Mouse (Mus musculus): Measurements from ENCODE around the gene Lpin1.
A peak's percentile ranks its signal among the peaks of the same experiment; 100 is the strongest.

Lpin1 gene

DNA sequence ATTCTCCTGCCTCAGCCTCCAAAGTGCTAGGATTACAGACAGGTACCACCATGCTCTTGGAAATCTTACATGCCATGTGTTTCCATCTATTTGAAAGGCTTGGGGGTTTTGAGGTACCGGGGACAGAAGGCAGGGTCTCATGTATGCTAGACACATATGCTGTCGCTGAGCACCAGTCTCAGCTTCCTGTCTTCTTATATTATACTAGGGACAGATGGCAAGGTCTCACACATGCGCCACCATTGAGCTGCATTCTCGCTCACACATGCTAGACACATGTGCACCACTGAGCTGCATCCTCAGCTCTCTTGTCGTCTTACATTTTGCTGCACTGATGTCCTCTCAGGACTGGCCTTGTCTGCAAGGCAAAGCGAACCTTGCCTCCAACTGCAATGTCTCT, 8.7 kb upstream of the Lpin1 start:
- no peak for DNase-seq (ENCODE audit: low read depth, low spot score)

- no peak for DNase-seq (ENCODE audit: low read depth, low spot score)
Observed at GRCm38 (mm10) chr12:16618512-16619274, 7.9 kb upstream of the Lpin1 start.

DNA sequence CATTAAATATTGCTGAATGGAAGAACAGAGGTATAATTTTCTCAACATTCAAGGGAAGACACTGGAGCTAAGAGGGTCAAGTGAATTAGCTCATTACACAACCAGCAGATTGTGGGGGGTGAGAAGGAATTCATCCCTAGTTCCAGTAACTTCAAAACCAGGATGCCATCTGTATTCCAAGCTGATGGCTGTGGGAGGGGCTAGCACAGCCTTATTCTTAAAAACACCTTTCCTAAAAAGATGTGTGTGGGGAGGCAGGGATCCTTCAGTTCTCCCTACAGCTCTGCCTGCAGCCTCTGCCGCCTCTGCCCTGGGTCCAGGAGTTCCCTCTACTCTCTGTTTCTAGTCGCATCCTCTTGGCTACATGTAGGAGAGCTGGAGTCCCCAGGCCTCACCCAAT, 5.0 kb upstream of the Lpin1 start:
- DNase-seq (ENCODE audit: low read depth, low spot score) = no peak

- no peak for DNase-seq (ENCODE audit: low read depth, low spot score)
Observed at GRCm38 (mm10) chr12:16614556-16614955, 3.8 kb upstream of the Lpin1 start.

DNA sequence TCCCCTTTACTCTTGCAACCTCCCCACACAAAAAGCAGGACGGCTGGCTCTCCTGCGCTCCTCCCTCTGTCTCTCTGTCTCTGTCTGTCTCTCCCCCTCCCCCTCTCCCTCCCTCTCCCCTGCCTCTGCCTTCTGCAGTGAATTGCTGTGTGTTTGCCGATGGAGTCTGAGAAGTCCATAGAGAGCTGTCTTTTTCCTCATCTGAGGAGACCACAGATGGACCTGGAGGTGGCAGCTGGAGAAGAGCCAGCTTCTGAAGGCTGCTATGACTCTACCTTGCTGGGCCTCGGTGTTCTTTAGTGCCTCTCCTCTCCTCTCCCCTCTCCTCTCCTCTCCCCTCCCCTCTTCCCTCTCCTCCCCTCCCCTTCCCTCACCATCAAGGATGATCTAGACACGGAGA, 5.1 kb downstream of the Lpin1 start:
- no peak for DNase-seq (ENCODE audit: low read depth, low spot score)

DNA sequence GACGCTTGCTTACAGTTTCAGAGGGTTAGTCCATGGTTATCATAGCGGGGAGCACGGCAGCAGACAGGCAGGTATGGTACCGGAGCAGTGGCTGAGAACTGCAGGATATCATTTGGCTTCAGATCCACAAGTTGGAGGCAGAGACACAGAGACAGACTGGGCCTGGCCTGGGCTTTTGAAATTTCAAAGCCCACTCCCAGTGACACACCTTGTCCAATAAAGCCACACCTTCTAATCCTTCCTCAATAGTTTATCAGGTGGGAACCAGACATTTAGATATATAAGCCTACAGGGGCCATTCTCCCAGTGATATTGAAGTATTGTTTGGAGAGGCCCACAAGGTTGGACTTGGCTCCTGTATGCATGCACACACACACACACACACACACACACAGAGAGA, 8.5 kb downstream of the Lpin1 start:
- DNase-seq (ENCODE audit: low read depth, low spot score) = no peak

DNA sequence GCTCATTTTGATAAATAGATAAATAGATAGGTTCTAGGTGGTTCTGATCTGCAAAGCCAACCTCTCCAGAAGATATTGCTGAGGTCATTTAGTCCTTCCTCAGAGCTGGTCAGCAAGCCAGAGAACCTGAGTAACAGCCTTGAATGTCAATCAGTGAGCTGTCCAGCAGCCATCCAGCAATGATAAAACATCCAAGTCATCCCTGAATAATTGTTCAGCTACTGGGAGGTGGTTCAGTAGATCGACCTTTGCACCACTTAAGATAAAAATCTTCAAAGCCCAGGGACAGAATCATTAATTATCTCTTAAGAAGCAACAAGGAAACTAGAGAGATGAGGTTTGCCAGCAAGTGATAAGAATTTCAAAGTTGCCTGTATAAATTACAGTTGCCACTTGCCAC, 10.4 kb downstream of the Lpin1 start:
- no peak for DNase-seq (ENCODE audit: low read depth, low spot score)

- no peak for DNase-seq (ENCODE audit: low read depth, low spot score)
Observed at GRCm38 (mm10) chr12:16599359-16599758, 11.4 kb downstream of the Lpin1 start.

- no peak for DNase-seq (ENCODE audit: low read depth, low spot score)
Observed at GRCm38 (mm10) chr12:16593761-16594160, 17.0 kb downstream of the Lpin1 start.

- no peak for DNase-seq (ENCODE audit: low read depth, low spot score)
Observed at GRCm38 (mm10) chr12:16593014-16593413, 17.8 kb downstream of the Lpin1 start.

GRCm38 (mm10) chr12:16592451-16592850, 18.3 kb downstream of the Lpin1 start:
- no peak for DNase-seq (ENCODE audit: low read depth, low spot score)

- peak; percentile 93 for DNase-seq (ENCODE audit: low read depth, low spot score)
Observed at GRCm38 (mm10) chr12:16591453-16592200, 19.1 kb downstream of the Lpin1 start.

DNA sequence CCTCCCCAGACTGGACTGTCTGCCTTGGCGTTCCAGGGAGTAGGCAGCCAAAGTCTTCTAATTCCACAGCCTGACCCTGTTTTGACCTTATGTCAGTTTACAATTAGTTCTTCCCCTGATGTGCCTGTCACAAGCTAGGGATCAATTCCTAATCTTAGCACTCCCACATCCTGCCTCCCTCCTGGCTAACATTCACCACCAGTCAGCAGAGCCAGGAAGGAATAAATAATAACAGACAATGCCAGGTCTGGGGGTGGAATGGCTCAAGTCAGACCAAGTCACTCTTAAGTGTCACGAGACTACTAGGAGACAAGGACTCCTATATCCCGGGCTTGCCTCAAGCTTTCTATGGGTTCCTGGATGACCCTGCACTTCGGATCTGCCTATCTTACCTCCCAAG, 20.8 kb downstream of the Lpin1 start:
- no peak for DNase-seq (ENCODE audit: low read depth, low spot score)

DNA sequence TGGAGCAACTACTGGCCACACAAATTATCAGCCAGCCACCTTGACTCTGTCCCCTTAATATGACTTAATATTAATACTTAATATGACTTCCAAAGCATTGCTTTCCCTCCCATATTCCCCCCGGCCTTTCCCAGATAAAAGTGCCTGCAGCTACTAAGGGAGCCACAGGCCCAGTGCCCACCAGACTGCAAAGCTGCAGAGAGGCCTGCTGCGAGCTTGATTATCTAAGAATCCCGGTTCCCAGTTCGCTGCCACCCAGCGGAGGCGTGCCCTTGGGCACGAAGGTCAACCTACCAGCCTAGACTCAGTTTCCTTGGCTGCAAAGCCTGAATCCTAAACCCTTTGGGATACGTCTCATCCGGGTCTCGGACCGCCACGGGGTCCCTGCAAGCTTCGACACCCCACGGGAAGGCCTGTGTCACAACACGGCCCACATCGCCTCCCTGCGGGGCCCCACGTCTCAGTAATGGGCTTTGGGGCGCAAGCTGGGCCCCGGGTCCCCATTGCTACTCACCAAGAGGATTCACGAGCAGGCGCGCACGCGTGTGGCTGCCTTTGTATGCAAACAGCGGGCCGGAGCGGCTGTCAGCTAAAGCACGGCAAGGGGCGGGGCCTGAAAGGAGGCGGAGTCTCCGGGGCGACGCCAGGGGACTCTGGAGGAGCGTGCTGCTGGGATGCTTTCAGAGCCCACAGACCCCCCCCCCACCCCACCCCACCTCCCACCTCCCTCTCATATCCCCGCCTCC, 21.4 kb downstream of the Lpin1 start:
- DNase-seq (ENCODE audit: low read depth, low spot score) = peak; percentile 97

DNA sequence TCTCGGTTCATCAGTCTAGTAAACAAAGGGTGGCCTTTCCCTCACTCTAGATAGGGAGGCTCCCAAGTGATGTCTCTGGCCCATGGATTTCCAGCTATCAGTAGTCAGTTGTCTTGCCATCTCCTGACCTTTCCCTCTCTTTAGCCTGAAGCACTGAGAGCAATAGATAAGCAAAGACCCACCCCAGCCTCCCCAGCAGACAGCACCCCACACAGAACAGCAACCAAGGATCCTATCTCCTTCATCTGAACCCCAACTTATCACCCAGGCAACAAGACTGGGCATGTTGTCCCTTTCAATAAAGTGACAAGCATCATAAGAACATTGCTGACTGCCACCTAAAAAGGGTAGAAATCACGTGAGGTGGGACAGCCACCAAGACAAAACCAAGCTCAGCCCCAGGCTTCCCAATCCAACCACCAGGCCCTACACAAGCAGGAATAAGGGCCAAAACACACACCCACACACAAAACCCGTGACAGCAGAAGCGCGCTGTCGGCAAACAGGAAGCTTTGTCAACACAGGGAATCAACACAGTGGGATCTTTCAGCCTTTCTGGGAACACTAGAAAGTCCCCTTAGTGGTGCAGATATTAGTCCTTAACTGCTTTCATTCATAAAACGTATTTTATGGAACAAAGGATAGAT, 22.2 kb downstream of the Lpin1 start:
- DNase-seq (ENCODE audit: low read depth, low spot score) = peak; percentile 47

GRCm38 (mm10) chr12:16587767-16588166, 23.0 kb downstream of the Lpin1 start:
- DNase-seq (ENCODE audit: low read depth, low spot score) = no peak

GRCm38 (mm10) chr12:16587111-16587510, 23.7 kb downstream of the Lpin1 start:
- DNase-seq (ENCODE audit: low read depth, low spot score) = no peak

DNA sequence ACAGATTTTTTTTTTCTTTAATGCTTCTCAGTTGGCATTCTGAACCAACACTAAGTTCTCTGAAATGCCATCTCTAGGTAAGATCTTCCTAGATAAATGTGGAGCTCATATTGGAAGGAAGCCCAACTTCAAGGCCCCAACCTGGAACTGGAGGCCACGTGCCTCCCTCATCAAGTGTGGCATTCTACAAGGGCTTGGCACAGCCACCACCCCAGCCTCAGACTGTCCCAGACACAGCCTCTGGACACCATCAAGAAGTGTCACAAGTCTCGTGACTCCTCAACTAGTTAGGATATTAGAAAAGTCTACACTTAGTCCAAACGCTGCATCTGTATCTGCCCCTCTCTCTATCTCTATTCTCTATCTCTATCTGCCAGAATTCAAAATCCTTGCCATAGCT, 25.8 kb downstream of the Lpin1 start:
- no peak for DNase-seq (ENCODE audit: low read depth, low spot score)

DNA sequence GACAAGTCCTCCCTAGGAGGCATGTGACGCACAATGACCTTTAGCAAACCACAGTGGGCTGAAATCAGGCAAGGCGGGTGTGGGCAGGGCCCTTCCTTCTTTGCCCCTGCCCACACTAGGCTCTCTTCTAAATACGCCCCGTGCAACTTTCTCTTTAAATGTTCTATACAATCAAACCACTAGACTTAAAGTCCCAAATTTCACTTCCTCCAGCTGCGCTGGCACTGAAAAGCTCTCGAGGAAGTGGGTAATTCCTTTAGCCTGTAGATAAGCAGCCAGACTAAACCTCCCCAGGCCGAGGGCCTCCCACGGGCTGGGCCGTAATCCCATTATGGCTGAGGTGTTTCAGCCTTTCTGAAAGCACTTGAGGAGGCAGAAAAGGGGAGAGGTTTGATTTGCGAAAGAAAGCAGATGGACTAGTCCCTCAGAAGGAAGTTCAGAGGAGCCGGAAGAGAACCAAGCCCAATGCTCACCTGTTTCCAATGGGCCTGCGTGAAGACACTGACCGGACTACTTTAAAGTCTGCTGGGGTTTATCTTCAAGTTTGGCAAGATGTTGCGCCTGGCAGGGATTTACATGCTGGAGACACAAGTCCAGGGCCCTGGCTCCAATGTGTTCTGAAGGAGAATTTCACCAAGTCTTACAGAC, 26.6 kb downstream of the Lpin1 start:
- peak; percentile 59 for DNase-seq (ENCODE audit: low read depth, low spot score)

DNA sequence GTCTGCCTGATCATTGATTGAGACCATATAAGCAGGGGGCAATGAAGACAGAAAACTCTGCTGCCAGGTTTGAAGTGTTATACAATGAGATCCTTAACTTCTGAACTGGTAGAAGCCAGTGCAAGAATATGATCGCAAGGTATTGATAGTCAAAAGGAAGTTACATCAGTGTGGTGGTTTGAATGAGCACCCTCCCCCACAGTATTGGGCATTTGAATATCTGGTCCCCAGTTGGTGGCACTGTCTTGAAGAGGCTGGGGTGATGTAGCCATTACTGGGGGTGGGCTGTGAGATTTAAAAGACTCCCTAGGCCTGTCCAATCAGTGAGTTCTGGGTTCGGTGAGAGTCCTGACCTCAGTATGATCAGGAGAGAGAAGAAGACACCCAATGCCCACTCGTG, 27.5 kb downstream of the Lpin1 start:
- DNase-seq (ENCODE audit: low read depth, low spot score) = peak; percentile 48

DNA sequence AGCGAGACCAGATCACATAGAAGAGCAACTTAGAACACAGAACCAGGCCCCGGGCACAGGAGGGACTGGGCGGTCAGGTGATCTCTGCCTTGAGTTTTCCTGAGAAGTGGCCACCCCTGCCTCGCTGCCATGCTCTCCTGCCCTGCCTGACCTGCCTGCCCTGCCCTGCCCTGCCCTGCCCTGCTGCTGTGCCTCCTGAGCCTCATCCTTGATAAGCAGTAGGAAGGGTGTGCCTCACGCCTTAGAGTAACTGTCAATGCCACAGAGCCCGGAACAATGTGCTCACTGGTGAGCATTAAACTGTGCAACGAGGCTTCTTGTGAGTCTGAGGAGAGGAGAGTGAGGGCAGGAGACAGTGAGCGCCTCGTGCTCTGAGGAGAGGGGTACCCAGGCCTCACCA, 30.5 kb downstream of the Lpin1 start:
- no peak for DNase-seq (ENCODE audit: low read depth, low spot score)

Measured in CD4-positive, CD25-positive, alpha-beta regulatory T cell, adult 2 months (primary cell).